29 mouse cellular contexts compared by ENCODE assay signal in the genomic region with DNA sequence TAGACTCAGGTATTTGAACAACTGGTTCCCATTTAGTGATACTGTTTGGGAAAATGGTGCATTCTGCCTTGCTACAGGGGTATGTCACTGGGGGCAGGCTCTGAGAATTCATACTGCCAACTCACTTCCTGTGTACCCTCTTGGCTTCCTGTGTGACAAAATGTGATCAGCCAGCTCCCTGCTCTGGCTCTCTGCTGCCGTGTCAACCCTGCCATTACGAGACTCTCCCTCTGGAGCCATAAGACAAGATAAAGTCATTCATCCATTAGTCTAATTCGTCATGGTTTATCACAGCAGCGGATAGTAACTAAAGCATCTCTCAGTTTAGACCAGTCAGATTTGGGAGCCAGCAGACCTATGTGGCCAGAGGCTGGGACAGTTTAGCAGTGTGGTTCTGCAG. TPM values are rescaled to one million over a fixed set of nuclear protein-coding genes. Genes with fewer than 3 reads are reported as not detected.
"Had no signal": no experiment of that assay in that cellular context is flagged by ENCODE, and none has a peak within 500 bp of the region (broad histone marks: within the 10 kb centered on the region; RNA-seq: fewer than 3 reads in every experiment).

No protein-coding gene starts in this region.

- H3K27me3 ChIP-seq: kidney, embryonic 15.5 days; limb, embryonic 12.5 days; limb, embryonic 15.5 days; lung, embryonic 15.5 days; midbrain, embryonic 12.5 days; neural tube, embryonic 13.5 days had no signal

- ATAC-seq: liver, postnatal 0 days; midbrain, embryonic 16.5 days had no signal

- H3K4me1 ChIP-seq: midbrain, embryonic 12.5 days had no signal

- H3K9me3 ChIP-seq: kidney, embryonic 15.5 days; limb, embryonic 12.5 days; limb, embryonic 15.5 days; lung, embryonic 15.5 days; midbrain, embryonic 12.5 days; neural tube, embryonic 13.5 days had no signal

- DNase-seq: kidney, adult 11 months; kidney, adult 8-10 months; kidney, postnatal 10 days; kidney, postnatal 36 days; layer of hippocampus, postnatal 36 days; left cerebral cortex, postnatal 4 days; liver, postnatal 0 days; lung, postnatal 14 days; lung, postnatal 4 days; right cerebral cortex, adult 18-20 months; right cerebral cortex, postnatal 14 days; right cerebral cortex, postnatal 4 days; thymus, postnatal 25 days had no signal

- H3K36me3 ChIP-seq: kidney, embryonic 15.5 days; limb, embryonic 12.5 days; limb, embryonic 15.5 days; lung, embryonic 15.5 days; midbrain, embryonic 12.5 days; neural tube, embryonic 13.5 days had no signal

- H3K4me3 ChIP-seq: kidney, embryonic 15.5 days; left cerebral cortex, adult 2 months; limb, embryonic 12.5 days; limb, embryonic 15.5 days; lung, embryonic 15.5 days; midbrain, embryonic 12.5 days; myocyte; neural tube, embryonic 13.5 days had no signal

RNA-seq across cellular contexts. Expression of a gene that starts 38.3 kb away (rescaled TPM):
- total RNA-seq: layer of hippocampus, adult 8-10 months; left cerebral cortex, adult 2 months; megakaryocyte-erythroid progenitor cell, adult 5-6 weeks; monocyte, adult 5-6 weeks; neutrophil, adult 5-6 weeks had no signal
- polyA plus RNA-seq: kidney, embryonic 15.5 days; limb, embryonic 12.5 days; liver, embryonic 11.5 days; liver, embryonic 14.5 days; liver, postnatal 0 days; lung, embryonic 15.5 days; midbrain, embryonic 12.5 days; midbrain, embryonic 16.5 days; neural tube, embryonic 13.5 days; thymus, postnatal 0 days had no signal
